In genomic region chr1:41133946-41134345, GRCm38 (mm10) we compare ENCODE assay signal across 21 mouse cellular contexts.
DNase-seq lines count a peak whose midpoint lies in the region; ATAC-seq and TF ChIP-seq lines count a peak whose summit lies in the region.
"Had no signal": no experiment of that assay in that cellular context is flagged by ENCODE, and none has a peak within 500 bp of the region (broad histone marks: within the 10 kb centered on the region; RNA-seq: fewer than 3 reads in every experiment).

No protein-coding gene starts in this region.

- H3K79me2 ChIP-seq in C2C12 (ENCODE audit: control insufficient read depth, insufficient read depth): no peaks in the 10 kb centered on the region

- H3K4me1 ChIP-seq in heart, embryonic 12.5 days (replicated peaks): peaks cover 7% of the 10 kb centered on the region; the same call in 1 of the 2 replicates
- peaks cover 13% of the 10 kb centered on the region; the same call in 1 of the 2 replicates for H3K4me1 ChIP-seq in hindbrain, embryonic 10.5 days (replicated peaks)
- H3K4me1 ChIP-seq: forebrain, embryonic 15.5 days; liver, embryonic 15.5 days had no signal

- H3ac ChIP-seq in C2C12 (ENCODE audit: control insufficient read depth, insufficient read length, low read depth): no peak overlapping the region

- intact Hi-C loops in heart, postnatal 25 days (cut with DNase I): no loop called here
- intact Hi-C loops in heart, postnatal 10 days (cut with DNase I): no loop called here

- TF ChIP-seq CTCF in C2C12 (IDR thresholded peaks at IDR 0.05; ENCODE audit: control insufficient read depth, insufficient read depth, insufficient read length): no peak

- no peak overlapping the region for H3K4me2 ChIP-seq in heart, embryonic 12.5 days
- H3K4me2 ChIP-seq: forebrain, embryonic 15.5 days; hindbrain, embryonic 15.5 days; liver, embryonic 15.5 days; midbrain, embryonic 11.5 days; neural tube, embryonic 15.5 days had no signal

- H3K9me3 ChIP-seq in heart, embryonic 12.5 days (replicated peaks): no peaks in the 10 kb centered on the region
- no peaks in the 10 kb centered on the region for H3K9me3 ChIP-seq in hindbrain, embryonic 10.5 days
- H3K9me3 ChIP-seq: forebrain, embryonic 15.5 days; hindbrain, embryonic 15.5 days; limb, embryonic 10.5 days; liver, embryonic 15.5 days; neural tube, embryonic 15.5 days had no signal

- no peaks in the 10 kb centered on the region for H3K79me3 ChIP-seq in C2C12 (ENCODE audit: low read depth)

- no peaks in the 10 kb centered on the region for H3K27me3 ChIP-seq in C2C12 (ENCODE audit: control insufficient read depth, insufficient read depth, insufficient read length)
- peaks cover 4% of the 10 kb centered on the region for H3K27me3 ChIP-seq in heart, embryonic 12.5 days (replicated peaks)
- peaks cover 10% of the 10 kb centered on the region; the same call in 1 of the 2 replicates for H3K27me3 ChIP-seq in hindbrain, embryonic 10.5 days (ENCODE audit: insufficient read depth, poor library complexity, severe bottlenecking)
- H3K27me3 ChIP-seq: forebrain, embryonic 15.5 days; liver, embryonic 15.5 days; neural tube, embryonic 15.5 days had no signal

- peak overlapping the region; percentile 28; the same call in 1 of the 2 replicates for H3K27ac ChIP-seq in heart, embryonic 12.5 days (ENCODE audit: poor library complexity, severe bottlenecking)
- H3K27ac ChIP-seq in hindbrain, embryonic 10.5 days: no peak overlapping the region
- H3K27ac ChIP-seq: forebrain, embryonic 15.5 days; hindbrain, embryonic 15.5 days; limb, embryonic 10.5 days; liver, embryonic 15.5 days; neural tube, embryonic 15.5 days had no signal

- WGBS in heart, embryonic 12.5 days: 44% methylated on average over 8 of the region's 8 CpGs
- 74% methylated on average over 8 of the region's 8 CpGs for WGBS in hindbrain, embryonic 10.5 days

- no peak overlapping the region for H3K4me3 ChIP-seq in C2C12 (ENCODE audit: insufficient read depth, poor library complexity, severe bottlenecking)
- H3K4me3 ChIP-seq in heart, embryonic 12.5 days: no peak overlapping the region
- no peak overlapping the region for H3K4me3 ChIP-seq in hindbrain, embryonic 10.5 days
- H3K4me3 ChIP-seq: forebrain, embryonic 15.5 days; hindbrain, embryonic 15.5 days; limb, embryonic 10.5 days; liver, embryonic 15.5 days; neural tube, embryonic 15.5 days had no signal

- no peak for ATAC-seq in heart, embryonic 12.5 days (ENCODE audit: insufficient number of reproducible peaks, low FRiP score)
- ATAC-seq: forebrain, embryonic 15.5 days had no signal

- H3K9ac ChIP-seq in heart, embryonic 12.5 days: no peak overlapping the region
- H3K9ac ChIP-seq: forebrain, embryonic 15.5 days; hindbrain, embryonic 15.5 days; liver, embryonic 15.5 days; neural tube, embryonic 15.5 days had no signal

- H3K36me3 ChIP-seq in C2C12 (ENCODE audit: control insufficient read depth, insufficient read depth): no peaks in the 10 kb centered on the region
- H3K36me3 ChIP-seq in heart, embryonic 12.5 days: no peaks in the 10 kb centered on the region
- no peaks in the 10 kb centered on the region for H3K36me3 ChIP-seq in hindbrain, embryonic 10.5 days
- H3K36me3 ChIP-seq: forebrain, embryonic 15.5 days; hindbrain, embryonic 15.5 days; limb, embryonic 10.5 days; liver, embryonic 15.5 days; neural tube, embryonic 15.5 days had no signal

- DNase-seq in heart, adult 11 months: peak; percentile 73
- DNase-seq in heart, postnatal 25 days (ENCODE audit: low spot score): no peak
- DNase-seq in heart, postnatal 10 days: peak; percentile 48 to 50
- DNase-seq in retina, embryonic 14.5 days (ENCODE audit: low spot score): no peak
- DNase-seq in hindbrain, embryonic 10.5 days (ENCODE audit: low spot score): no peak
- DNase-seq in gastrocnemius, adult 18-20 months (ENCODE audit: low spot score): no peak
- DNase-seq: adrenal gland, adult 2 months; cerebellum, adult 2 months; cerebellum, postnatal 36 days; gastrocnemius, postnatal 36 days; kidney, adult 8-10 months; kidney, postnatal 10 days; liver had no signal

TF ChIP-seq in C2C12, 6 proteins besides CTCF, POLR2A, EP300 and RAD21:
- TF ChIP-seq MYOD1 (IDR thresholded peaks at IDR 0.05; ENCODE audit: control insufficient read depth, insufficient read length, low read depth): peak; percentile 2
- no peak for TF ChIP-seq FOSL1 (IDR thresholded peaks at IDR 0.05; ENCODE audit: insufficient read depth, low read length, poor library complexity, severe bottlenecking)

Comparison
In these comparisons a context has a peak if more than half of its experiments do, and no peak if none do; other contexts are left out.
1. DNase-seq: peak in heart, adult 11 months (single experiment) and heart, postnatal 10 days (2 of 2); none in heart, postnatal 25 days (single experiment), retina, embryonic 14.5 days (single experiment), hindbrain, embryonic 10.5 days (single experiment) and gastrocnemius, adult 18-20 months (single experiment).